Mouse (Mus musculus) kidney, adult 2 months (tissue): ENCODE results near the gene Adcy4.

Source experiments
- CTCF ChIP-seq: fragments of 200-500 bp; conservative IDR thresholded peaks from 2 replicates; pipeline ENCODE4 v1.5.1; 2011; ENCODE audit warnings: low read depth, mild to moderate bottlenecking, control low read depth, low read length, moderate library complexity, mixed read lengths; ENCODE audit not compliant: insufficient read depth, insufficient read length
- POLR2A ChIP-seq: fragments of 200-500 bp; IDR thresholded peaks from one replicate; pipeline ENCODE4 v1.6.1; 2011; ENCODE audit warnings: low read depth, low read length, control low read depth

DNA sequence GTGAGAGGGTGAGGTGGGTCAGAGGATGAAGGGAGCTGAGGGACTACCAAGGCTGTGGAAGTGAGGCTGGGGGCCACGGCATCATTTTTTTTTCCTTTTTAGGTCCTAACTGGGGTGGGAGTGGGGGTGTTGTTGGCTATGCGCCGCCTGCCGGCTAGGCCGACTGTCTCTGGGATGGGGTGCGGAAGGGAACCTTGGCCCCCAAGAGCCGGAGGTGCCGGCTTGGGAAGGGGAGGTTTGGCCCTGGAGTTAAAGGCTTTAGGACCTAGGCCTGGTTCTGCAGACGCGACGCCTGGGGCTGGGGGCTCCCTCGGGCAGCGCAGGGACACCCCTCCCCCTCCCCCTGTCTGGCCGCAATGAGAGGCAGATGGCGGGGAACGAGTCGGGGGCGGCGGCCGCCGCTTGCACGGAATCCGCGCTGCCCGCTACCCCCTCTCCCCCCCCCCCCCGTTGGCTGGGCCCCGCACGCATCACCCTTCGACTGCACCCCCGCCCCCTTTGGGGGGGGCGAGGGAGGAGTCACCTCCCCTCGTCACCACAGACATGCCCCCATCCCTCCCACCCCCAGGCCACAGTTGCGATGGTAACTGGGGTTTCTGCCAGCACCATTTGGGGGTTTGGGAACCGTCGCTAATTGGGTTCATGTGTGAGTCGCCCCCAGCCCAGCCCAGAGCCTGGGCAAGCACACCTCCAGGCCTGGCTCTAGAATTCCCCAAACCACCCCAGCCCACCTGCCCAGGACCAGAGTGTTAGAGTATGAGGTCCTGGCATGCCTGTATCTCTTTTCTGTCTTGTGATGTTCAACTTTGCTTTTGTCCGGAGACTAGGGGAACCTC is 41.5 kb upstream of the Adcy4 start:
- TF ChIP-seq CTCF (no peak), POLR2A (no peak)
